Mouse (Mus musculus): ENCODE data around the gene Vrk2.
A peak's percentile ranks its signal among the peaks of the same experiment; 100 is the strongest.

Vrk2 gene

DNA sequence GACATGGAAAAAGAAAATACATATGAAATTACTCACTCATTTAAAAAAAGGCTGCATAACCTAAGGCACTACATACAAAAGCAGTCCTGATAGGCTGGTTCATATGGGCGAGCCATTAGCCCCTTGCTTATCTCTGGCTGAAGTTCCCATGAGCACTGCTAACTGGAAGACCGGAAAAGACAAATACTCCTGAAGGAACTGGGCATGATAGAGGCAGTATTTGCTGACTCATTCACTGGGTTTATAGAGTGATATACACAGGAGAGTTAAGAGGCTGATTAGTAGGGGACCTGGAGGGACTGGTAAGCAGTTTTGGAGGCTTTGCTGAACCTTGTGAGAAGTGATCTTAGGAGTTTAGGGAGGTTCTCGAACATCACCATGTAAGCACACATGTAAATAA, 42.2 kb downstream of the Vrk2 start:
- DNase-seq (ENCODE audit: low read depth, low spot score), result no peak

- DNase-seq (ENCODE audit: low read depth, low spot score), result no peak
Observed at GRCm38 (mm10) chr11:26537816-26538215, 56.0 kb downstream of the Vrk2 start.

- no peak for DNase-seq (ENCODE audit: low read depth, low spot score)
Observed at GRCm38 (mm10) chr11:26533828-26534119, 60.0 kb downstream of the Vrk2 start.

DNA sequence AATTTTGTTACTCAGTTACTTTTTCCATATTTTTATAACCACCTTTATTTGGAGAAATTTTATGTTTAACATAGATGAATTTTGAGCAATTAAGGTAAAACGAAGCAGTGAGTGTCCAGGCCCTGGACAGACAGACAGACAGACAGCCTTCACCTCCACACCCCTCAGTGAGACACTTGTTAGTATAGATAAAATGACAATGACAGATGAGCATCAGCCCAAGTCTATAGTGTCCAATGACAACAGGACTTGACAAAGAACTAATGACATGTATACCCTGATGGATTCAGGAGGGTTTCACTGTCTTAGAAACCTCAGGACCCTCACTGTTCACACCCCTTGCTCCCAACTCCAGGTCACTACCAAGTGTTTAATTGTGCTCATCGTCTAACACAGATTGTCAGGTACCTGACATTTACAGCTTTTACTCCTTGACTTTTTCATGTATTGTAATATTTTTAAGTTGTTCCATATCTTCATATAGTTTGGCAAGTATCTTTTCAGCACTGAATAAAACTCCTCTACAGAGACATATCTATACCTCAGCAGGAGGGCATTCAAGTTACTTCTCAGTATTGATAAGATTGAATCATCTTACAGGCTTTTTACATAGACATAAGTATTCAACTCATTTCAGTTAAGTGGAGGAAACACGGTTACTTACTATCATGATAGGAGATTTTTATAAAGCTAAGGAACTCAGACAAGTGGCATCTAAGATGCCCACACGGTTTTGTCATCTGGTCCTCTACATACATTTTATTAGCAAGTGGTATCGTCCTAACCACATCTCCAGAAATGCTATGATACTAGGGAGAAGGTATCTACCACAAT, 60.6 kb downstream of the Vrk2 start:
- no peak for DNase-seq (ENCODE audit: low read depth, low spot score)

DNA sequence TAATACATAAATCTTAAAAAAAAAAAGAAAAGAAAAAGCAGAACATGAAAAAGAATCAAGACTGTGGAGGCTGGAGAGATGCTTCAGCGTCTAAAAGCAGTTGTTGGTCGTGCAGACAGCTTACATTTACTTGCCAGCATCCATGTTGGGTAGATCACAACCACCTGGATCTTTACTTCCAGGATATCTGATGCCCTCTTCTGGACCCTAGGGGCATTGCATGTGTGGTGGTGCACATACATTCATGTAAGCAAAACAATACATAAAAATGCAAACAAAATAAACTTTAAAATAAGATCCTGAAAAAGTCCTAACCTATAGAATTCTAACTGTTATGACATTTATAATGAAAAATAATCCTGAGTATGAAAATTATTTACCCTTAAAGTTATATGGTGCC, 66.9 kb downstream of the Vrk2 start:
- DNase-seq (ENCODE audit: low read depth, low spot score), result peak; percentile 75

- DNase-seq (ENCODE audit: low read depth, low spot score), result no peak
Observed at GRCm38 (mm10) chr11:26518991-26519390, 74.8 kb downstream of the Vrk2 start.

GRCm38 (mm10) chr11:26516086-26516485, 77.7 kb downstream of the Vrk2 start:
- no peak for DNase-seq (ENCODE audit: low read depth, low spot score)

- no peak for DNase-seq (ENCODE audit: low read depth, low spot score)
Observed at GRCm38 (mm10) chr11:26513683-26514082, 80.1 kb downstream of the Vrk2 start.

- no peak for DNase-seq (ENCODE audit: low read depth, low spot score)
Observed at GRCm38 (mm10) chr11:26495951-26496350, 97.8 kb downstream of the Vrk2 start.

GRCm38 (mm10) chr11:26489761-26490466, 103.9 kb downstream of the Vrk2 start:
- peak; percentile 15 for DNase-seq (ENCODE audit: low read depth, low spot score)

- DNase-seq (ENCODE audit: low read depth, low spot score), result no peak
Observed at GRCm38 (mm10) chr11:26481691-26482242, 112.0 kb downstream of the Vrk2 start.

DNA sequence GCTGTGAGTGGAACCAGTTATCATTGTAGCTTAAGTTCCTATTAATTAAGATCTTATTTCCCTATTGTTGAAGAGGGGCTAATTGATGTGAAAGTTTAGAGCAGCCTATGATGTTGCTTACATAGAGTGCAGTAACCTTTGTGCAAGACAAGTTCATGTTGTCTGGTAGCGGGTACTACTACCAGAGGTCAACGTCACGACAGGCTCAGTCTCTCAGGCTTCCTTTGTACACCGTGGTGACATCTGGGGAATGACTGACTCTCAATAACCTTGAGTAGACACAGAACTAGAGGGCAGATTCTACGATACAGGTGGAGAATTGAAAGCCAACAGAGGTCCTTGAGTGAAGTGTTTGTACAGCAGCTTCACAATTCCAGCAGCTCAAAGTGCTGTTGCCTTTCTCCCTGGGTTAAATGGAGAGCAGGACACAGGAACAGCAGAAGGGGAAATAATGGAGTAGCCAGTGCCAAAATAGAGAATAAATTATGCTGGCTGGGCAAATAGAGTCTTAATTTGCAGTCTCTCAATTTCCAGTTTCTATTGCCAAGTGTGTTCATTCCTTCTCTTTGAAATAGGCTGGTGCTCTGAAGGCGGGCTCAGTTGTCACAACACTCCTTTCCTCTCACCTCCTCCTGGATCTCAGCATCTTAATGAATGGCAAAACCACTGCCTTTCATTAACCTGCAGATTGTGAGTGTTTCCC, 116.6 kb downstream of the Vrk2 start:
- DNase-seq (ENCODE audit: low read depth, low spot score), result no peak

GRCm38 (mm10) chr11:26454081-26454480, 139.7 kb downstream of the Vrk2 start:
- DNase-seq (ENCODE audit: low read depth, low spot score), result no peak

- DNase-seq (ENCODE audit: low read depth, low spot score), result no peak
Observed at GRCm38 (mm10) chr11:26452693-26453092, 141.1 kb downstream of the Vrk2 start.

GRCm38 (mm10) chr11:26451228-26451627, 142.6 kb downstream of the Vrk2 start:
- no peak for DNase-seq (ENCODE audit: low read depth, low spot score)

GRCm38 (mm10) chr11:26450636-26451035, 143.2 kb downstream of the Vrk2 start:
- no peak for DNase-seq (ENCODE audit: low read depth, low spot score)

DNA sequence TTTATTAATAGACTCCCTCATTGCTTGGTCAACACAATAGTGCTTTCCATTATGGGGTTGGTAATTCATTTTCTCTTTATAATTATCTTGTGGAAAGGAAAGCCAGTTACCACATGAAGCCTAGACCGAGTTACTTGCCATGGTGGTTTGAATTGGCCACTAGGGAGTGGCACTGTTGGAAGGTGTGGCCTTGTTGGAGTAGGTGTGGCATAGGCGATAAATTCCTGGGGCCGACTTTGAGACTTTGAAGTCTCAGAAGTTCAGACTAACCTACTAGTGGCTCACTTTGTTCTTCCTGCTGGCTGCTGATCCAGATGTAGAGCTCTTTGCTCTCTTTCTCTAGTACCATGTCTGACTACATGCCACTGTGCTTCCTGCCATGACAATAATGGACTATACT, 144.0 kb downstream of the Vrk2 start:
- DNase-seq (ENCODE audit: low read depth, low spot score), result peak; percentile 72

DNA sequence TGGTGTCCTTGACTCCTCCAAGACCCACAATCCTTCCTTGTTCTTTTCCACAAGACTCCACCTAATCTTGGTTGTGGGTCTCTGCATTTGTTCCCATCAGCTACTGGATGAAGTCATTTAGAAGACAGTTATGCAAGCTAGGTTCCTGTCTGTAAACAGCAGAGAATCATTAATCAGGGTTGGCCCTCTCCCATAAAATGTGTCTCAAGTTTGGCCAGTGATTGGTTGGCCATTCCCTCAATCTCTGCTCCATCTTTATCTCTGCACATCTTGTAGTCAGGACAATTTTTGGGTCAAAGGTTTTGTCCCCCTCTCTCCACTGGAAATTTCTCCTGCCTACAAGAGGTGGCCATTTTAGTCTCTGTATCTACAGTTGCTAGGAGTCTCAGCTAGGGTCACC, 149.4 kb downstream of the Vrk2 start:
- no peak for DNase-seq (ENCODE audit: low read depth, low spot score)

DNA sequence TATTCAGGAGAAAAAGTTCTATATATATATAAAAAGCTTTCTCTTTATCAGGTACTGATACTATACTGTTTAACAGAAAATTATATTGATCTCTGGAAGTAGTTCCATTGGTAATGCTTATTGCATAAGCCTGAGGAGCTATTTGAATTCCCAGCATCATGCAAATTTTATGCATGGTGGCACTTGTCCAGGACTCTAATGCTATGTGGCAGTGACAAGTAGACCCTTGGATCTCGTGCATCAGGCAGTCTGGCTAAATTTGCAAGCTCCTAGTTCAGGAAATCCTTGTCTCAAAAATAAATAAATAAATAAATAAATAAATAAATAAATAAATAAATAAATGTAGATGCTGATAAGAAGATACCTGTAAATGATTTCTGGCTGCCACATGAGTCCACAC, 152.7 kb downstream of the Vrk2 start:
- no peak for DNase-seq (ENCODE audit: low read depth, low spot score)

DNA sequence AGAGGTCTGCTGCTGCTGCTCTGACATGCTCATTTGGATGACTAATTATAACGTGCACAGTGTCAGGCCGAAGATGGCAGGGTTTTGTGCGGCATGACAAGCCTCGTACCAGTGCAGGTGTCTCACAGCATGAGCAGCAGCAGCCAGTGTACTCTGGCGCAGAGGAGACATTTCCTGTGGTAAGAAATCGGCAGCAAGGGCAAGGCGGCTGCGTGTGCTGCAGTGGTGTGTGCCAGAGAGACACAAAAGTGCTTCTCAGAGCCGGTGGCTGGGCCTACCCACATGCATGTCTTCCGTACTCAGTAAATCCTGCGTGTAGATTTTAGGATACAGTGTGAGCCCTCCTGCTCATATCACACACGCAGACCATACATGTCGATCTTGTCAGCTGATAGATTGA, 156.0 kb downstream of the Vrk2 start:
- DNase-seq (ENCODE audit: low read depth, low spot score), result peak; percentile 37

- no peak for DNase-seq (ENCODE audit: low read depth, low spot score)
Observed at GRCm38 (mm10) chr11:26434229-26434628, 159.6 kb downstream of the Vrk2 start.

DNA sequence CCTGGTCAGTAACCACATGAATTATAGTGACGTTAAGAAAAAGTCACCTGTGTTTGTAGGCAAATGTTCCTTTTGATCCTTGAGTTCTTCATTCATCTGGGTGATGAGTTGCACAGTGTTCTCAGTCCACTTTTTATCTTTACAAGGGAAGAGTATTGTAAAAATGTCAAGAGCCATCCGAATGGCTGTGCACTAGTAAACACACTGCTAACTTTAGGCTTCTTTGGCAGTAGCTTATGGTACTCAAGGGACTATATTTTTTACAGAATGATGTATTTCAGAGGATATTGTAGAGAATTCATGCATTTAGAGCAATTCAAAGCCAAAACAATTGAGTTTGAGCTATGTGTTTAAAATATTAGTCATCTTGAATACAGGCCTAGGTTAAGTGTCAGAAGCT, 172.3 kb downstream of the Vrk2 start:
- no peak for DNase-seq (ENCODE audit: low read depth, low spot score)

All from R1 (cell line).